Mouse (Mus musculus) left cerebral cortex, postnatal 36 days (tissue): ENCODE measurements at regions not wholly inside any gene's neighbourhood (a gene's known extent, or its start where the extent isn't known, plus 50 kb on each side); places are given as distances from the start of the nearest gene placed in this dataset.

Experiments used
- DNase-seq, 2 experiments: peaks; one replicate each; pipeline ENCODE4 v3.0.0; 2021 to 2022; ENCODE audit warnings: low spot score in 2 of 2, mixed read lengths in 1 of 2
- intact Hi-C: fragments of 180-260 bp; cut with DNase I; formaldehyde crosslinking; loops from one replicate; pipeline ENCODE4 v1.15.1; 2025

- DNase-seq, result peak in 1 of 2 experiments; percentile 44
- intact Hi-C loops, result no loop called here
Measured at GRCm38 (mm10) chr2:30525295-30525694, 51.3 kb upstream of the Ier5l start.

GRCm38 (mm10) chr2:30525831-30526230 lies 51.8 kb upstream of the Ier5l start:
- intact Hi-C loops, result no loop called here
- no peak for DNase-seq

DNA sequence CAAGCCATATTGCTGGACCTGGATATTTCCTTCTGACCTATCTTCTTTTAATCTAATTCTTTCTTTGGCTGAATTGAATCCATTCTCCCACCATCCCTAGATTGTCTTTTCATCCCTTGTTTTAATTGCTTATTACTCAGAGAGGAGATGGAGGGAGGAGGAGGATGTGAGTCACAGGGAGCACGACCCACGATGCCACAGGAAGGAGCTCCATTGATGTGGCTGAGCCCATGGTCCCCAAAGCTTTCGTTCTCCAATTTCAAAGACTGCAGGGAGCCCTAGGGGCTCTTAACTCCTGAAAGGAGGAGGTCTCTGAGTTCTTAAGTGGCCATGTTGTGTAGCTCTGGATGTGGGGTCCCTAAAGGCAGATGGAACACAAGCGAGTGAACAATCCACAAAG lies 53.5 kb upstream of the Ier5l start:
- no peak for DNase-seq
- intact Hi-C loops, result no loop called here

GRCm38 (mm10) chr2:30532948-30533347 lies 58.9 kb upstream of the Ier5l start:
- intact Hi-C loops, result no loop called here
- no peak for DNase-seq

GRCm38 (mm10) chr2:30533367-30533766 lies 59.3 kb upstream of the Ier5l start:
- intact Hi-C loops, result no loop called here

DNA sequence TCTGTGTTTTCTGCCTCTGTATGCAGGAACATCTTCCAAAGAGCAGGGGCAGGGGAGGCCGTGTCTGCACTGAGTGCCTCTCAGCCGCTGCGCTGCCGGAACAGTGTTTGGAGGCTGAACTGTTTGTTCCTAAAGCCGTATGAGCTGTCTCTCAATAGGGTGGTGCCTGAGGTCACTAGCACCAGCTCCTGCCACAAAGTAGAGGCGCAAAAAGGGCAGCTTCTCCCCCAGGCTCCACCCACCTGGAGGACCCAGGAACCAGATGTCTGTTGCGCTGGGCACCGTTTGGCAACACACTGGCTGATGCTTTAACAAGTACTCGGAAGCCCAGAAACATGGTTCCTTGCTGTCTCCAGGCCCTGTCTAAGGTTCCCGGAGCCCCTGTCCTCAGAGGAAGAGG lies 60.4 kb upstream of the Cstad start:
- intact Hi-C loops, result no loop called here
- DNase-seq, result no peak

More at GRCm38 (mm10) chr2:30533367-30533766, 59.3 kb upstream of the Ier5l start:
- DNase-seq, result no peak

DNA sequence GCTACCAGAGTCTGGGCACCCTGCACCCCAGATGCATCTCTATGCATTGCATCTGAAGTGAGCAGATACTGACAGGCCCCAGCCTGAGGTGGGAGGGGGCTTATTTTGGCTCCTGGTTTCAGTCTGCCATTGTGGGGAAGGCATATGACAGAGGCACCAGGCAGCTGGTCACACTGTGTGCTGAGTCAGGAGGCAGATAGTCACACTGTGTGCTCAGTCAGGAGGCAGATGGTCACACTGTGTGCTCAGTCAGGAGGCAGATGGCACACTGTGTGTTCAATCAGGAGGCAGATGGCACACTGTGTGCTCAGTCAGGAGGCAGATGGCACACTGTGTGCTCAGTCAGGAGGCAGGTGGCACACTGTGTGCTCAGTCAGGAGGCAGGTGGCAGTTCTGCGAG lies 55.5 kb upstream of the Cstad start:
- intact Hi-C loops, result no loop called here
- no peak for DNase-seq

DNA sequence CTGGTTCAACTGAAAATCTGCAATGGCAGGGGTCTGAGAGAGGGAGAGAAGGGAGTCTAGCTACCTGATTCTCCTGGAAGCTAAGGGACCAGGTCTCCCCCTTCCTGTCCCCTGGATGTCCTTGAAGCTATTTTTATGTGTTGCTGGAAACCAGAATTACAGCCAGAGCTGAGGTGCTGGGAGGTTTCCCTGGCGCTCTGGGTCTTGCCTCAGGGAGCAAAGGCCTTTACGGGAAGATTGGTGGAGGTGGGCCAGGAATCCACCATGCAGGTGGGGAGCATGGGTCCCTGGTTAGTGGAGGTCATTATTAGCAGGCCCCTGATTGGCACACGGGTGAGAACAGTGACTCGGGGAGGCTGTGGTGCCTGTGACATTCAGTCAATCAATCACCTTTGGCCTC lies 53.3 kb upstream of the Cstad start:
- intact Hi-C loops, result no loop called here
- DNase-seq, result no peak

- DNase-seq, result peak; percentile 92 to 93
- intact Hi-C loops, result loop anchor here (5.0 kb wide), 1 partner anchor 47 kb away; no protein-coding TSS in a partner anchor
Measured at GRCm38 (mm10) chr2:30544782-30545435, 49.9 kb upstream of the Cstad start.
